Mouse (Mus musculus): ENCODE data around the gene Slc26a5.

- TF ChIP-seq CTCF (IDR thresholded peaks at IDR 0.05) (no peak), EP300 (IDR thresholded peaks at IDR 0.05) (no peak)
Measured at GRCm38 (mm10) chr5:21866311-21866712, 908 bp upstream of the Slc26a5 start.

Data from lung, postnatal 0 days (tissue).